Mouse (Mus musculus) kidney, postnatal 4 days (tissue): ENCODE measurements at regions not wholly inside any gene's neighbourhood (a gene's known extent, or its start where the extent isn't known, plus 50 kb on each side); places are given as distances from the start of the nearest gene placed in this dataset.
A peak's percentile ranks its signal among the peaks of the same experiment; 100 is the strongest.

Experiments
- DNase-seq, 2 experiments: peaks; one replicate each; pipeline ENCODE4 v3.0.0; 2021; ENCODE audit warnings: mixed read lengths in 2 of 2

GRCm38 (mm10) chr6:112133522-112133921, 140.0 kb upstream of the Lmcd1 start:
- peak; percentile 60 to 63 for DNase-seq

DNA sequence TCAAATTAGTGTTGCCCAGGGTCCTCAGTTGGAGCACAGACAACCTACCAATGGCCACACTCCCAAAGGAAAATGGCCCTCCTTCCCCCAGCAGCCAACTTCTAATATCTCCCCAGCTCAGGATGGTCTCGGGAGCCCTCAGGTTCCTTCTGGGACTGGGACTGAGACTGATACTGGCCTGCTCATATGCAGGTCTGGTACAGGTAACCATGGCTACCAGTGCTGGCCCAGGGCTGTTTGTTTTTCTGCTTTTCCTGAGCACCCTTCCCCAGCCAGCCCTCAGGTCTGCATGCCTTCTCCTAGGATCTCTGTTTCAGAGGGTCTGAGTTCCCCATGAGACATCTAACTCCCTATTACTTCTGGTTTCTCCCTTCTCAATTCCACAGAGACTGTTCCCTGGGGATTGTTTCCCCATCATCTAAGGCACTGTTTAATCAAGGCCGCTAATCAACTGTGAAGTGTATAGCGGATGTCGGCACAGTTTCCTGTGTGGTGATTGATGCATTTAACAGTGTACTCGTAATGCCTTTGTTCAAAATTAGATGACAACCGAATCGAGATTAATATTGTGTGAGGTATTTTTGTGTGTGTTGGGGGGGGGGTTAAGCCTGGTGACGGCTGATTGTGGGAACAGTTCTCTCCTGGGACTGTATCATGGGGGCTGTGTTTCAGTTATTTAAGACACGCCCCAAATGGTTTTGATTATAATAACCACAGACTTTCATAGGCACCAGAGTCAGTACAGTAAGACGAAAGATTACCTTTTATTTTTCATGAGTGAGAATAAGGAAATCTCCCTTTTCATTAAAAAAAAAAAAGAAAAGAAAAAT, 120.8 kb upstream of the Lmcd1 start:
- no peak for DNase-seq

GRCm38 (mm10) chr6:112167487-112167886, 106.1 kb upstream of the Lmcd1 start:
- DNase-seq: no peak

GRCm38 (mm10) chr6:112176344-112176743, 97.2 kb upstream of the Lmcd1 start:
- DNase-seq: no peak

- DNase-seq: no peak
Measured at GRCm38 (mm10) chr6:112187636-112188035, 85.9 kb upstream of the Lmcd1 start.

DNA sequence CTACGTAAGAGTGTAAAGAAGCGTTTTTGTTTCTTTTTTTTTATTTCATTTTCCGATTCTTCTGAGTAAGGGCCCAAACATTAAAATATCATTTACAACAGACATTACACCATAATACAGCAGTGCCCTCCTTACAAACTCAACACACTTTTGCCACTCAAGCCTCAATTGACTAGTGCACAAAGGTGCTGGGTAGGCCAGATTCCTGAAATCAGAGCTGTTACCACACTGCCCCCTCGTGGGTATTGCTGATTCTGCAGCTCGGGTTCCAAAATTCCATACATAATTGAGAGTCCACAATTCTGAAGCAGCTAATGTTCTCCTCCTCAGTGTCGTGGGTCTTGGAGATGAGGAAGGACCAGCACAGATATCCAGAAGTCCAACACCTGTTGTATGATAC, 82.5 kb upstream of the Lmcd1 start:
- peak; percentile 81 to 85 for DNase-seq

DNA sequence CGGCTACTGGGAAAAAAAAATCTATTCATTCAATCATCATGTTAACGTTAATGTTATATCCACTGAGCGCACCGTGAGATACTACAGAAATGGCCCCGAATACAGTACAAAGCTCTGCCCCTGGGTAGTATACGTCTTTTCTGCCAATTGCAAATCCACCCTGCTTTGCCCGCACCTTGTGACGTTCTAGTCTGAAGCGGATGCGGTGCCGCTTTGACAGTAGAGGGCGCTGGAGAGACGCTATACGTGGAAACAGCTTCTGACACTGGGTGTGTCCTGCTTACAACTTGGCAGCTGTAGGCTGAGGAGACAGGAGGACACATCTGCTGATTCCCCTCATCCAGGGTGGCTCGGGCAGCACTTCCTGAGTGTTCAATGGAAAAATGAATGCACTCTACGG, 76.1 kb upstream of the Lmcd1 start:
- peak; percentile 87 to 90 for DNase-seq

DNA sequence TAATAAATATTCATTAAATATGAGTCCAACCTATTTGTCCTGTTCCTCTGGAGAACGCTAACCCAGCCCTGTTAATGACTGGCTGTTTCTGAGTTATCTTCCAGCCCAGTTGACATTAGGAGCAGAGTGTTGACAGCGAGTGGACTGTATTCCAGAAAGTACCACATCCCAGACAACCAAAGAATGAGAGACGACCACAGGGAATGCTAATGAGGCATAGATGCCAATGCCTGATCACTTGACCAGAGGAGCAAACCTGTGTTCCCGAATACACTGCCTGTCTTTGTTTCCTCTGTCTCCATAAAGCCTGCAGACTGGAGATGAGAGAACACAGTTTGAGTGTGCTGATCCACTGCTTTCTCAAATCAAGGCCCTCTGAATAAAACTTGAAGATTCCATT, 74.3 kb upstream of the Lmcd1 start:
- DNase-seq: no peak

DNA sequence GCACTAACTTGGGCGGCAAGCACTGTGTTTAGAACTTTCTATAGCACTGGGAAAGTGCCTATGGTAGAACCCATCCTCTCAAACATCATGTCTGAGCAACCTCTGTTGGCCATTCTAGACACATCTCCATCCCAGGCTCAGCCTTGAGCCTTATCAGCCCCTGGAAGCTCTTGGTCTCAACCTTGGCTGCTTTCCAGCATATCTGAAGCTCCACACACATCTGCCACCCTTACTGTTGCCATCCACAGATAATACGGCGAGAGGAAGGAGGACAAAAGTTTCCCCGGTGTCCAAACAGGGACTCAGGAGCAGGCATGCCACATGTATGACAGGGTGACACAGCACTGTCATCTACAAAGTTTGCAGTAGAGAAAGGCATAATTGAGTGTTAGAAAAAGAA, 71.4 kb upstream of the Lmcd1 start:
- no peak for DNase-seq

DNA sequence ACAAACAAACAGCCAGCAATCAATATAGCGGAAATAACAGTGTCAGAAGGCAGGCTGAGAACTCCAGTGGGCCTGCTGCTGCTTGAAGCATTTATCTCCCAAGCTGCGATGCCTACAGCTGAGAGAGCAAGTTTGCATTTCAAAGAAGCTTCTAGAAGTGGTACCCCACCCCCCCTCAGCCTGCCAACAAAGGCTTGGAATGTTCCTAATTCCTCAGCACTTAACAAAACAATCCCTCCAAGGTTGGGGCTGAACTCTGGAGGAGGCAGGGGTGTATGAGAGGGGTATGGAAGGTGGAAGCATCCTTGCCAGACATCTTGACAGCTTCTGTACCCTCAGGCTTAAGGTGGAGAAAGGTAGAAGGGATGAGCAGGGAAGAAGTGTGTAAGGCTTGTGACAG, 70.2 kb upstream of the Lmcd1 start:
- DNase-seq: no peak

DNA sequence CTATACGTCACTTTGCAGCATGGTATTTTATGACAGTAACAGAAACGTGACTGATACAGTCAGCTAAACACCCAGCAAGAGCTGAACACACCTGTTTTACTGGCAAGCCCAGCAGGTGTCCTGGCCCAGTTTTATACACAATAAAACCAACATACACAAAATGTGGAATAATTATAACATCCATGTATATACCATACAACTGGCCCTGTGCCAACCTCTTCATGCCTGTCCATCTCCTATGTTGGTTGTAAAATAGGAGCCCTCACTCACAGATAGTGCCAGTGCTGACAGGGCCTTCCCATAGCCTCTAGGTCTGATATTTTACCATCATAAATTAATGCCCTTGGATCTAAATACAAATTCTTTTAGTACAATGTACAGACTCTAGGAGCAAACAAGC, 68.6 kb upstream of the Lmcd1 start:
- DNase-seq: no peak

- DNase-seq: no peak
Measured at GRCm38 (mm10) chr6:112205420-112205995, 68.0 kb upstream of the Lmcd1 start.

GRCm38 (mm10) chr6:112207229-112207628, 66.3 kb upstream of the Lmcd1 start:
- peak in 1 of 2 experiments; percentile 21 for DNase-seq

DNA sequence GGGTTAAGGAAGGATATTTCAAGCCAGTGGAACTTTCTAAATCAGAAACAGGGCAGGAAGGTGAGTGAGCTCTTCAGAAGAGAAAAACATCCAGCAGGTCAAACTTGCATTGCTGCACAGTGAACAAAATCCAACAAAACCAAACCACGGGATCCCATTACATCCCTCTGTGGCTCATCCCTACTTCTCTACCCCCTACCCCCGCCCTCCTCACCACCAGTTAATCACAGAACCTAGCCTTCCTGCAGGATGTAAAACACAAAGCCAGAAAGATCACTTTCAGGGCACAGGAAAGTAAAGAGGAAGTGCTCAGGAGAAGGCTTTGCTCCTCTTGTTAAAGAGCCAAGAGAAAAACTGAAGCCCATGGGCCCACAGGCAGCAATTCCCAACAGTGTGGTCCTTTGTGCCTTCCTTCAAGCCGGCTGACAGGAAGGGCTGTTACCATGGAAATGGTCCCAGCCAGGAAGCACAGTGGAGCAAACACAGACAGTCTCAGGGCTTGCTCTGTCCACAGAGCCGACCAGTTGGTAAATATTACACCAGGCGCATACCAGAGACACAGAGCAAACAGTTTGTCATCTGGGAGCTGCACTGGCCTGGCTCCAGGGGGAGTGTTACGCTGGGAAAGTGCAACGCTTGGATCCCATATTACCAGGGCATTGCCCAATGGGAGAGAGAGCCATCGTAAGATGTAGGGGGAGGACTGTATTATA, 63.2 kb upstream of the Lmcd1 start:
- DNase-seq: peak; percentile 74 to 82

DNA sequence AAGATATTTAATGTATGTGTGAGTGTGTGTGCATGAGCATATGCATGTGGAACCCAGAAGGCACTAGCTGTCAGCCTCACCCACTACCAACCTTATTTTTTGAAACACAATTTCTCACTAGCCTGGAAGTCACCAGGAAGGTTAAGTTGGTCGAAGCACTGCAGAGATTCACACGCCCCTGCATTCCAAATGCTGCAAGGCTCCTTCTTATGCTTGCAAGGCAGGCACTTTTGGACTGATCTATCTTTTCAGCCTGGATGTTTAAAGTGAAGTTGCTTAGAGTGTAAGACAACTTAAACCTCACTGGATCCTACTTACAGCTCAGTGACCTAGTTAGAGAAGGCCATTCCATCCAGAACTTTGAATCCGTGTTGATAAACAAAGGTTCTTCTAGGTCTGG, 56.7 kb upstream of the Lmcd1 start:
- DNase-seq: no peak

GRCm38 (mm10) chr6:112218248-112218647, 55.3 kb upstream of the Lmcd1 start:
- no peak for DNase-seq

GRCm38 (mm10) chr6:112219641-112220040, 53.9 kb upstream of the Lmcd1 start:
- no peak for DNase-seq

DNA sequence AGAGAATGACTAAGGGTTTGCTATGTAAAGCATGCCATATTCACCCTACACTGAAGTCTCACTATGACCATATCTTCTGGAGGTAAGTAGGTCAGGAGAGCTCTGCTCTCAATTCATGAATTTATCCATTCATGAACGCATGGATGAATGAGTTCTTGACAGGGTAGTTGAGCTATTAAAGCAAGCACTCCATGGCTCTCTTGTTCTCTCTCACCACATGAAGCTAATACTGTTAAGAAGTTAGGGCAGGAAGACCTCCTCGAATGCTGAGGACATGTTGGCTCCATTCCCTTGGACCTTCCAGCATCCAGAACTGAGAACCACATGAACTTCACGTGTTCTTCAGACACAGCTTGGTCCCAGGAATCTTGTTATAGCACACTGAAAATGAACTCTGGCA, 53.4 kb upstream of the Lmcd1 start:
- DNase-seq: no peak

- no peak for DNase-seq
Measured at GRCm38 (mm10) chr6:112221373-112221772, 52.2 kb upstream of the Lmcd1 start.

DNA sequence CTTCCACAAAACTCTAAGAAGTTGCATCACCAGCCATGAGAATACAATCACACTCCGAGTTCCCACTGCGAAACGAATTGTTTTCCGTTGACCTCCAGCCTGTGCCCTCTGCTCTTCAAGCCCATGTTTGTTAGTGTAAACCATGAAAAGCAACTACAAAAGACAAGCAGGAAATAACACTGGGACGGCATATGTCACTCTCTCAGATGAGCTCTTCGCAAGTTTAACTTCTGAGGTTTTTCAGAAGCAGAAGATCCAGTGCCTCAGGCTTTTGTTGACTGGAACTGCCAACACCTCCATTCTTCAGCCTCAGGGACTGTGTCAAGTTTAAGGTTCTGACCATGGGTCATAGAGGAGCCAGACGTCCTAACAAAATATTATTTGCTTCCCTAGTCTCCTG, 50.2 kb upstream of the Lmcd1 start:
- DNase-seq: no peak
